Mouse (Mus musculus) neural tube, embryonic 11.5 days (tissue): ENCODE measurements around the gene Mfsd9. TPM values are rescaled to one million over a fixed set of nuclear protein-coding genes. Genes with fewer than 3 reads are reported as not detected.
"Not testable (repeated sequence)": the region's sequence is repeated elsewhere in the genome, so short reads cannot be mapped to it uniquely, and the experiment has no call there.

Experiments
- ATAC-seq: fragments of 200-750 bp; cut with Nextera tagmentation; 2 replicates; pipeline ENCODE4 v1.8.0; 2017; ENCODE audit warnings: moderate number of reproducible peaks, mild to moderate bottlenecking, moderate TSS enrichment, moderate library complexity; ENCODE audit not compliant: insufficient read depth, low FRiP score, low TSS enrichment
- DNase-seq: peaks from one replicate; pipeline ENCODE4 v3.0.0-alpha.2; 2015; ENCODE audit warnings: low spot score
- H3K27ac ChIP-seq: fragments of 300-500 bp; sonication (generic); 2 replicates; pipeline ENCODE4 v1.5.1; 2014; ENCODE audit warnings: low read depth, mild to moderate bottlenecking, low read length
- H3K27me3 ChIP-seq: fragments of 300-500 bp; sonication (generic); 2 replicates; pipeline ENCODE4 v1.6.1; 2014; ENCODE audit warnings: mild to moderate bottlenecking, low read length, mixed read lengths; ENCODE audit not compliant: control insufficient read depth, insufficient read depth
- H3K36me3 ChIP-seq: fragments of 300-500 bp; sonication (generic); 2 replicates; pipeline ENCODE4 v1.6.1; 2014; ENCODE audit warnings: mild to moderate bottlenecking, low read length, moderate library complexity, mixed read lengths; ENCODE audit not compliant: control insufficient read depth, insufficient read depth
- H3K4me1 ChIP-seq: fragments of 300-500 bp; sonication (generic); 2 replicates; pipeline ENCODE4 v1.6.1; 2014; ENCODE audit warnings: low read length, mixed read lengths; ENCODE audit not compliant: control insufficient read depth, insufficient read depth
- H3K4me2 ChIP-seq: fragments of 300-500 bp; sonication (generic); 2 replicates; pipeline ENCODE4 v1.6.1; 2014; ENCODE audit warnings: low read depth, mild to moderate bottlenecking, moderate library complexity
- H3K4me3 ChIP-seq: fragments of 300-500 bp; sonication (generic); 2 replicates; pipeline ENCODE4 v1.5.1; 2014; ENCODE audit warnings: low read depth, low read length
- H3K9ac ChIP-seq: fragments of 300-500 bp; sonication (generic); 2 replicates; pipeline ENCODE4 v1.6.1; 2014; ENCODE audit warnings: mild to moderate bottlenecking, low read length
- H3K9me3 ChIP-seq: fragments of 300-500 bp; sonication (generic); 2 replicates; pipeline ENCODE4 v1.6.1; 2016; ENCODE audit warnings: low read length; ENCODE audit not compliant: control insufficient read depth
- WGBS: fragments of 180-500 bp; shearing (Covaris S2); extraction: QIAGEN DNeasy Blood & Tissue Kit; methylation state at CpG from one replicate; pipeline ENCODE4 v1.1.7; 2014; 5-methylcytosine and 5-hydroxymethylcytosine counted together
- polyA plus RNA-seq: library from polyadenylated mRNA; unstranded; fragments of >200 nt; fragmentation: Nextera tagmentation; extraction: Ambion mirVana; gene quantifications from 2 replicates; pipeline ENCODE4 v1.2.1, GENCODE M21; 2014

The Mfsd9 gene
- polyA plus RNA-seq, 1 experiment from 2014 or later, result 4.0 TPM

- H3K27me3 ChIP-seq, result no peaks in the 10 kb centered on the region
- H3K27ac ChIP-seq, result no peak overlapping the region
- 80% methylated on average over 5 of the region's 5 CpGs for WGBS
- no peak overlapping the region for H3K4me3 ChIP-seq
- no peak overlapping the region for H3K9ac ChIP-seq
- no peaks in the 10 kb centered on the region for H3K36me3 ChIP-seq
- H3K9me3 ChIP-seq, result no peaks in the 10 kb centered on the region
- no peak for ATAC-seq
- no peak for DNase-seq
- H3K4me1 ChIP-seq, result no peaks in the 10 kb centered on the region
- H3K4me2 ChIP-seq, result no peak overlapping the region
These were observed 44.4 kb downstream of the Mfsd9 start for GRCm38 (mm10) chr1:40746089-40746488.

GRCm38 (mm10) chr1:40740739-40741138, 49.7 kb downstream of the Mfsd9 start:
- DNase-seq (no peak), ATAC-seq (no peak)
- H3K27ac ChIP-seq, result no peak overlapping the region
- H3K9ac ChIP-seq, result no peak overlapping the region
- no peaks in the 10 kb centered on the region for H3K4me1 ChIP-seq
- H3K36me3 ChIP-seq, result no peaks in the 10 kb centered on the region
- H3K4me3 ChIP-seq, result no peak overlapping the region
- no peaks in the 10 kb centered on the region for H3K27me3 ChIP-seq
- H3K9me3 ChIP-seq, result no peaks in the 10 kb centered on the region
- H3K4me2 ChIP-seq, result no peak overlapping the region
- 84% methylated on average over 2 of the region's 2 CpGs for WGBS

- not testable (repeated sequence) for ATAC-seq, H3K4me1 ChIP-seq, H3K4me3 ChIP-seq, H3K9ac ChIP-seq, DNase-seq, H3K27ac ChIP-seq, H3K27me3 ChIP-seq, H3K4me2 ChIP-seq, H3K36me3 ChIP-seq, H3K9me3 ChIP-seq
- WGBS, result 96% methylated on average over 9 of the region's 9 CpGs
These were observed 52.2 kb downstream of the Mfsd9 start for GRCm38 (mm10) chr1:40738246-40738645.

- ATAC-seq, result no peak
- H3K27me3 ChIP-seq, result no peaks in the 10 kb centered on the region
- H3K36me3 ChIP-seq, result no peaks in the 10 kb centered on the region
- no peak overlapping the region for H3K4me3 ChIP-seq
- no peaks in the 10 kb centered on the region for H3K9me3 ChIP-seq
- no peak overlapping the region for H3K4me2 ChIP-seq
- no peak overlapping the region for H3K27ac ChIP-seq
- DNase-seq, result no peak
- WGBS, result 73% methylated on average over 8 of the region's 8 CpGs
- H3K4me1 ChIP-seq, result no peaks in the 10 kb centered on the region
- H3K9ac ChIP-seq, result no peak overlapping the region
These were observed 52.8 kb downstream of the Mfsd9 start for GRCm38 (mm10) chr1:40737671-40738070.

- no peak overlapping the region for H3K4me2 ChIP-seq
- no peaks in the 10 kb centered on the region for H3K27me3 ChIP-seq
- H3K9me3 ChIP-seq, result no peaks in the 10 kb centered on the region
- H3K4me1 ChIP-seq, result no peaks in the 10 kb centered on the region
- no peak for DNase-seq
- WGBS, result 97% methylated on average over 1 of the region's 1 CpGs
- no peak overlapping the region for H3K9ac ChIP-seq
- H3K36me3 ChIP-seq, result no peaks in the 10 kb centered on the region
- no peak overlapping the region for H3K4me3 ChIP-seq
- no peak for ATAC-seq
- no peak overlapping the region for H3K27ac ChIP-seq
These were observed 61.9 kb downstream of the Mfsd9 start for GRCm38 (mm10) chr1:40728636-40729035.

- H3K4me1 ChIP-seq, result no peaks in the 10 kb centered on the region
- no peaks in the 10 kb centered on the region for H3K27me3 ChIP-seq
- no peaks in the 10 kb centered on the region for H3K9me3 ChIP-seq
- H3K9ac ChIP-seq, result no peak overlapping the region
- WGBS, result 88% methylated on average over 7 of the region's 7 CpGs
- DNase-seq (no peak), ATAC-seq (no peak)
- no peak overlapping the region for H3K4me2 ChIP-seq
- no peaks in the 10 kb centered on the region for H3K36me3 ChIP-seq
- no peak overlapping the region for H3K27ac ChIP-seq
- H3K4me3 ChIP-seq, result no peak overlapping the region
These were observed 63.1 kb downstream of the Mfsd9 start for GRCm38 (mm10) chr1:40727404-40727803.

GRCm38 (mm10) chr1:40726051-40726450, 64.4 kb downstream of the Mfsd9 start:
- ATAC-seq (no peak), DNase-seq (no peak)
- 94% methylated on average over 10 of the region's 10 CpGs for WGBS
- no peaks in the 10 kb centered on the region for H3K36me3 ChIP-seq
- no peak overlapping the region for H3K9ac ChIP-seq
- H3K27ac ChIP-seq, result no peak overlapping the region
- H3K4me3 ChIP-seq, result no peak overlapping the region
- H3K9me3 ChIP-seq, result no peaks in the 10 kb centered on the region
- H3K4me2 ChIP-seq, result no peak overlapping the region
- H3K27me3 ChIP-seq, result no peaks in the 10 kb centered on the region
- no peaks in the 10 kb centered on the region for H3K4me1 ChIP-seq

Other genes with a start within 250 kb of the Mfsd9 start
- not detected in 2 replicates for gene Slc9a4, start 210.6 kb downstream of the Mfsd9 start, polyA plus RNA-seq
- gene Slc9a2, start 110.1 kb downstream of the Mfsd9 start, polyA plus RNA-seq, result not detected in 2 replicates
- gene Tmem182, start 14.9 kb upstream of the Mfsd9 start, polyA plus RNA-seq, result 1.4 and 1.7 TPM in 2 replicates